Mouse (Mus musculus) MEL (cell line): Measurements from ENCODE around the gene Suox. TPM values are rescaled to one million over a fixed set of nuclear protein-coding genes. Genes with fewer than 3 reads are reported as not detected.

Experiments
- DNase-seq: peaks from one replicate; pipeline ENCODE4 v3.0.0; 2011; ENCODE audit warnings: low read depth, low spot score
- H3K27ac ChIP-seq: 2 replicates; pipeline ENCODE4 v1.5.1; 2012; ENCODE audit warnings: low read depth, mild to moderate bottlenecking, control low read depth, low read length, moderate library complexity; ENCODE audit not compliant: control insufficient read depth
- H3K27me3 ChIP-seq, 2 experiments: fragments of 150-350 bp in 1 of 2; sonication (generic) in 1 of 2; 2 replicates each; pipeline ENCODE4 v1.6.1; 2012; ENCODE audit warnings: low read length in 2 of 2, mild to moderate bottlenecking in 2 of 2, improper control_type of control experiment in 1 of 2, moderate library complexity in 1 of 2; ENCODE audit not compliant: insufficient read depth in 2 of 2, control insufficient read depth in 1 of 2
- H3K36me3 ChIP-seq, 2 experiments: 2 replicates each; pipeline ENCODE4 v1.6.1; 2012 to 2014; ENCODE audit warnings: low read length in 2 of 2, improper control_type of control experiment in 1 of 2, inconsistent platforms in 1 of 2, mild to moderate bottlenecking in 1 of 2; ENCODE audit not compliant: insufficient read depth in 2 of 2, control insufficient read depth in 1 of 2
- H3K4me1 ChIP-seq, 2 experiments: fragments of 150-350 bp in 1 of 2; sonication (generic) in 1 of 2; 2 replicates each; pipeline ENCODE4 v1.6.1; 2012; ENCODE audit warnings: low read length in 2 of 2, improper control_type of control experiment in 1 of 2, mild to moderate bottlenecking in 1 of 2; ENCODE audit not compliant: insufficient read depth in 2 of 2, control insufficient read depth in 1 of 2
- H3K4me3 ChIP-seq, 2 experiments: fragments of 150-350 bp in 1 of 2; sonication (generic) in 1 of 2; 2 replicates each; pipeline ENCODE4 v1.5.1; 2012; ENCODE audit warnings: low read depth in 2 of 2, low read length in 2 of 2, mild to moderate bottlenecking in 2 of 2, moderate library complexity in 2 of 2, control low read depth in 1 of 2, improper control_type of control experiment in 1 of 2; ENCODE audit not compliant: control insufficient read depth in 1 of 2, insufficient read depth in 1 of 2
- H3K79me2 ChIP-seq: 2 replicates; pipeline ENCODE4 v1.6.1; 2012; ENCODE audit warnings: mild to moderate bottlenecking, low read length, moderate library complexity; ENCODE audit not compliant: control insufficient read depth, poor library complexity, insufficient read depth
- H3K9ac ChIP-seq: 2 replicates; pipeline ENCODE4 v1.6.1; 2012; ENCODE audit warnings: low read depth, mild to moderate bottlenecking, control low read depth, low read length, moderate library complexity; ENCODE audit not compliant: control insufficient read depth, poor library complexity, severe bottlenecking
- H3K9me3 ChIP-seq: fragments of 150-350 bp; sonication (generic); replicated peaks from 2 replicates; pipeline ENCODE4 v1.6.1; 2012; ENCODE audit warnings: mild to moderate bottlenecking, low read length, improper control_type of control experiment, moderate library complexity; ENCODE audit not compliant: insufficient read depth
- CHD1 ChIP-seq: IDR thresholded peaks from 2 replicates; pipeline ENCODE4 v1.6.1; 2012; ENCODE audit warnings: low read depth, mild to moderate bottlenecking, inconsistent platforms, low read length, improper control_type of control experiment
- EP300 ChIP-seq, 2 experiments: IDR thresholded peaks; 2 replicates each; pipeline ENCODE4 v1.6.1; 2011; ENCODE audit warnings: improper control_type of control experiment in 2 of 2, low read length in 2 of 2, low read depth in 1 of 2, mild to moderate bottlenecking in 1 of 2
- GABPA ChIP-seq: IDR thresholded peaks from 2 replicates; pipeline ENCODE4 v1.6.1; 2012; ENCODE audit warnings: low read depth, mild to moderate bottlenecking, inconsistent platforms, low read length, improper control_type of control experiment, moderate library complexity
- GATA1 ChIP-seq: IDR thresholded peaks from 2 replicates; pipeline ENCODE4 v1.6.1; 2011; ENCODE audit warnings: low read depth, low read length, improper control_type of control experiment
- MAFK ChIP-seq: IDR thresholded peaks from 2 replicates; pipeline ENCODE4 v1.6.1; 2011; ENCODE audit warnings: low read depth, mild to moderate bottlenecking, low read length, improper control_type of control experiment, borderline replicate concordance
- MAX ChIP-seq: IDR thresholded peaks from 2 replicates; pipeline ENCODE4 v1.6.1; 2011; ENCODE audit warnings: low read length, improper control_type of control experiment
- MEF2A ChIP-seq: IDR thresholded peaks from 2 replicates; pipeline ENCODE4 v1.6.1; 2014; ENCODE audit warnings: low read depth, mild to moderate bottlenecking, inconsistent platforms, low read length, improper control_type of control experiment; ENCODE audit not compliant: poor library complexity, insufficient replicate concordance, severe bottlenecking; ENCODE audit errors: extremely low read depth
- NELFE ChIP-seq: IDR thresholded peaks from 2 replicates; pipeline ENCODE4 v1.6.1; 2011; ENCODE audit warnings: low read depth, low read length, improper control_type of control experiment
- RAD21 ChIP-seq: IDR thresholded peaks from 2 replicates; pipeline ENCODE4 v1.6.1; 2011; ENCODE audit warnings: mild to moderate bottlenecking, low read depth, low read length, improper control_type of control experiment
- TAL1 ChIP-seq: IDR thresholded peaks from 2 replicates; pipeline ENCODE4 v1.6.1; 2012; ENCODE audit warnings: mild to moderate bottlenecking, inconsistent platforms, low read length, moderate library complexity, mixed read lengths
- TBP ChIP-seq: IDR thresholded peaks from 2 replicates; pipeline ENCODE4 v1.8.0; 2011; ENCODE audit warnings: low read depth, low read length, improper control_type of control experiment
- UBTF ChIP-seq: IDR thresholded peaks from 2 replicates; pipeline ENCODE4 v1.6.1; 2012; ENCODE audit warnings: low read depth, mild to moderate bottlenecking, inconsistent platforms, low read length, improper control_type of control experiment, moderate library complexity, borderline replicate concordance; ENCODE audit not compliant: insufficient read depth
- USF1 ChIP-seq: IDR thresholded peaks from 2 replicates; pipeline ENCODE4 v1.6.1; 2014; ENCODE audit warnings: low read depth, mild to moderate bottlenecking, inconsistent platforms, low read length, improper control_type of control experiment, moderate library complexity
- ZC3H11A ChIP-seq: IDR thresholded peaks from 2 replicates; pipeline ENCODE4 v1.6.1; 2012; ENCODE audit warnings: low read depth, mild to moderate bottlenecking, inconsistent platforms, low read length, improper control_type of control experiment
- ZKSCAN1 ChIP-seq: IDR thresholded peaks from 2 replicates; pipeline ENCODE4 v1.6.1; 2012; ENCODE audit warnings: low read depth, mild to moderate bottlenecking, inconsistent platforms, low read length, improper control_type of control experiment, moderate library complexity
- ZMIZ1 ChIP-seq: IDR thresholded peaks from 2 replicates; pipeline ENCODE4 v1.6.1; 2012; ENCODE audit warnings: low read depth, mild to moderate bottlenecking, inconsistent platforms, low read length, improper control_type of control experiment, moderate library complexity
- ZNF384 ChIP-seq: IDR thresholded peaks from 2 replicates; pipeline ENCODE4 v1.6.1; 2012; ENCODE audit warnings: low read depth, mild to moderate bottlenecking, inconsistent platforms, low read length, improper control_type of control experiment
- polyA plus RNA-seq, 2 experiments: library from polyadenylated mRNA; stranded (reverse) in 1 of 2; unstranded in 1 of 2; fragments of >175 nt in 1 of 2; fragments of >200 nt in 1 of 2; gene quantifications; 2 replicates each; pipeline versions ENCODE4 v1.2.1 to v1.2.4; 2012; ENCODE audit warnings: low replicate concordance in 2 of 2, low read depth in 1 of 2; ENCODE audit not compliant: insufficient read length in 2 of 2, insufficient read depth in 1 of 2, missing spikeins in 1 of 2
- total RNA-seq: library from RNA; depleted of rRNA; stranded (reverse); fragments of 300-350 nt; gene quantifications from 2 replicates; pipeline ENCODE4 v1.2.3, GENCODE M21; 2012

The Suox gene
- total and polyA plus RNA-seq, 3 experiments = 4.7 to 7.2 TPM; not detected in 1

- TF ChIP-seq CHD1 (no peak), EP300 (IDR thresholded peaks at IDR 0.05; ENCODE audit: low read depth in 1 of 2, low read length in 2 of 2) (no peak), ZNF384 (no peak), ZMIZ1 (no peak), RAD21 (no peak), ZKSCAN1 (no peak), MAFK (no peak), UBTF (no peak), MAX (no peak), USF1 (no peak), TAL1 (no peak), MEF2A (no peak), NELFE (no peak), GABPA (no peak), ZC3H11A (no peak), TBP (no peak)
- Histone ChIP-seq H3K79me2 (no peaks in the 10 kb centered on the region), H3K36me3 (no peaks in the 10 kb centered on the region), H3K9me3 (no peaks in the 10 kb centered on the region), H3K4me1 (no peaks in the 10 kb centered on the region; a peak in 1 of 4 replicates), H3K27me3 (peaks cover 29 to 59% of the 10 kb centered on the region in 2 experiments), H3K4me3 (no peak overlapping the region), H3K9ac (no peak overlapping the region), H3K27ac (no peak overlapping the region)
- no peak for DNase-seq
Measured at GRCm38 (mm10) chr10:128646139-128647089, 27.5 kb downstream of the Suox start.

GRCm38 (mm10) chr10:128645111-128646011, 28.5 kb downstream of the Suox start, which contains the start of gene Ikzf4:
Ikzf4 (minus strand) TSS chr10:128645991.
- Histone ChIP-seq H3K36me3 (no peaks in the 10 kb centered on the region), H3K4me3 (no peak within 1 kb of the TSS), H3K9me3 (no peaks in the 10 kb centered on the region), H3K79me2 (no peaks in the 10 kb centered on the region), H3K27me3 (peaks cover 26 to 54% of the 10 kb centered on the region in 2 experiments), H3K9ac (no peak within 1 kb of the TSS), H3K4me1 (no peaks in the 10 kb centered on the region; a peak in 1 of 4 replicates), H3K27ac (no peak within 1 kb of the TSS)
- TF ChIP-seq GATA1 (no peak), ZMIZ1 (no peak), UBTF (no peak), ZNF384 (no peak)
- no peak for DNase-seq
